Comparison of ENCODE assay signal across 8 mouse cellular contexts in the genomic region with DNA sequence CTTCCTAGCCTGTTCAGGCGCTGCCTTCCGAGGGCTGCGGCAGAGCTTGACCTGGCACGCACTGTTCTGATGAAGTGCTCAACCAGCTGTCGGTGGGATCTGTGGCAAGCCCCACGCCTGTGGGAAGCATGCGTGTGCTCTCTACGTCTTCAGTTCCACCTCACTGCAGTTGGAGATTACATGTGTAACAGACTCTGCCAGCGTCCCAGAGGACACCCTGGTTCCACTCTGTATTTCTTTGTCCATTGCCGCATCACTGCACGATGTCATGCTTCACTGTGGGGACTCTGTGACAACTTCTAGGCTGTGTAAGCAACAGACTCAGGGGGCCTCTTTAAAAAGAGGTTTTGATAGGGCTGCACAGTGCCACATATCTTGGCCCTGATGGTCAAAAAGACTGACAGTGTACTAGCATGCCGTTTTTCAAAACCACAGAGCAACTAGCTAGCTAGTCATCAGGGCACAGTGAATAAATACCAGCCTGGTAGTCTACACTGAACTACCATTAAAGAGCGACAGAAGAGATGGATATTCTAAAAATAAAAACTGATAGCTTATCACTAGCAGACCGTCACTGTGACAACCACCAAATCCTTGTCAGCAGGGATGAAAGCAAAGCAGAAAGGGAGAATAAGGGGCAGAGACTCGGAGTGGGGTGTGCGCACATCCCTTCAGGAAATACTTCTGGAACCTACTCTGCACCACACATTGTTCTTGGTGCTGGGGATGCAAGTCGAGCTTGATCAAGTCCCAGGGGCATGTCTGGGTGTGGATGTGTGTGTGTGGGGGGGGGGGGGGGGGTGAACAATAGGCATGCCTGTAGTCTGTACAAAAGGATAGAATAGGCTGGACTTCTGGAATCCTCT. TPM values are rescaled to one million over a fixed set of nuclear protein-coding genes. Genes with fewer than 3 reads are reported as not detected.
DNase-seq lines count a peak whose midpoint lies in the region; ATAC-seq and TF ChIP-seq lines count a peak whose summit lies in the region.

No protein-coding gene starts in this region.

- no peak overlapping the region for H3K9ac ChIP-seq in CH12.LX (ENCODE audit: insufficient read depth, low read depth)

- H3K4me3 ChIP-seq in CH12.LX (replicated peaks in 1 of 3; ENCODE audit: low read depth in 2 of 3, low read length in 2 of 3, poor library complexity in 1 of 3), result no peak overlapping the region
- no peak overlapping the region for H3K4me3 ChIP-seq in thymus, adult 2 months (ENCODE audit: control insufficient read depth, insufficient read depth, low read length)

- in situ Hi-C loops in CH12.LX (cut with MboI; ENCODE audit: low pct_ligation_motif_present, low pct_unique_long_range_greater_than_20kb, low sequenced_read_pairs), result no loop called here

- intact Hi-C loops in heart, postnatal 10 days (cut with DNase I), result loop anchor here (5.0 kb wide), 3 partner anchors 84 to 429 kb away; no protein-coding TSS in a partner anchor
- intact Hi-C loops in left cerebral cortex, postnatal 36 days (cut with DNase I), result no loop called here

- TF ChIP-seq RAD21 in CH12.LX (IDR thresholded peaks at IDR 0.05; ENCODE audit: low read depth, low read length), result no peak

- peaks cover 9 to 50% of the 10 kb centered on the region in 2 experiments for H3K36me3 ChIP-seq in CH12.LX (replicated peaks in 1 of 2; ENCODE audit: control insufficient read depth in 1 of 2, insufficient read depth in 1 of 2, low read length in 1 of 2)
- no peaks in the 10 kb centered on the region for H3K36me3 ChIP-seq in thymus, adult 2 months (ENCODE audit: control insufficient read depth, insufficient read depth, low read length)

- ATAC-seq in megakaryocyte progenitor cell, adult 5-6 weeks (replicated peaks; ENCODE audit: poor library complexity), result peak; percentile 7; the same call in 1 of the 2 replicates

- WGBS in thymus, adult 2 months, result 77% methylated on average over 17 of the region's 17 CpGs

- dilution Hi-C loops in CH12.LX (cut with MboI; ENCODE audit: extremely low pct_ligation_motif_present, extremely low pct_unique_long_range_greater_than_20kb, low sequenced_read_pairs), result no loop called here

- no peaks in the 10 kb centered on the region for H3K27me3 ChIP-seq in CH12.LX (replicated peaks)
- no peaks in the 10 kb centered on the region for H3K27me3 ChIP-seq in thymus, adult 2 months (ENCODE audit: control insufficient read depth, insufficient read depth, low read length)

- H3K4me1 ChIP-seq in CH12.LX (ENCODE audit: control insufficient read depth in 1 of 2, insufficient read depth in 2 of 2), result peaks cover 7 to 46% of the 10 kb centered on the region in 2 experiments
- peaks cover 55% of the 10 kb centered on the region for H3K4me1 ChIP-seq in thymus, adult 2 months (replicated peaks; ENCODE audit: control insufficient read depth, insufficient read depth, low read length)

- no peaks in the 10 kb centered on the region for H3K9me3 ChIP-seq in CH12.LX (replicated peaks; ENCODE audit: low read length)

- DNase-seq in B cell, adult 2 months, result peak; percentile 55 to 56
- DNase-seq in CH12.LX (ENCODE audit: extremely low read depth), result no peak
- peak; percentile 8 to 23 for DNase-seq in heart, postnatal 10 days
- no peak for DNase-seq in thymus, adult 2 months
- DNase-seq in cerebellum, adult 8-10 months, result no peak
- no peak for DNase-seq in right cerebral cortex, adult 18-20 months
- no peak for DNase-seq in left cerebral cortex, postnatal 36 days (ENCODE audit: low spot score in 2 of 2)

- no peak for TF ChIP-seq CTCF in CH12.LX (conservative IDR thresholded peaks at IDR 0.05 in 1 of 2, IDR thresholded peaks at IDR 0.05 in 1 of 2; ENCODE audit: low read depth in 2 of 2, low read length in 2 of 2)
- TF ChIP-seq CTCF in thymus, adult 2 months (IDR thresholded peaks at IDR 0.05; ENCODE audit: borderline replicate concordance, control insufficient read depth, extremely low read depth, insufficient read depth, low read length, poor library complexity), result no peak

- no peaks in the 10 kb centered on the region for H3K79me2 ChIP-seq in CH12.LX (replicated peaks; ENCODE audit: control insufficient read depth, extremely low read depth, insufficient read depth, poor library complexity, severe bottlenecking)

- H3K4me2 ChIP-seq in CH12.LX (ENCODE audit: insufficient read depth, low read depth, poor library complexity, severe bottlenecking), result no peak overlapping the region

- no peak for TF ChIP-seq EP300 in CH12.LX (IDR thresholded peaks at IDR 0.05; ENCODE audit: low read length)

- no peak overlapping the region for H3K27ac ChIP-seq in CH12.LX (ENCODE audit: insufficient read depth, low read depth)
- no peak overlapping the region for H3K27ac ChIP-seq in thymus, adult 2 months (ENCODE audit: control insufficient read depth, insufficient read depth, low read length)

- TF ChIP-seq POLR2A in CH12.LX (IDR thresholded peaks at IDR 0.05; ENCODE audit: low read depth, low read length), result no peak
- TF ChIP-seq POLR2A in thymus, adult 2 months (IDR thresholded peaks at IDR 0.05; ENCODE audit: control insufficient read depth, extremely low read depth, insufficient read depth, low read length, poor library complexity), result no peak

TF ChIP-seq in CH12.LX, 34 proteins besides CTCF, POLR2A, EP300 and RAD21:
- no peak for TF ChIP-seq CHD2 (IDR thresholded peaks at IDR 0.05; ENCODE audit: low read length)
- TF ChIP-seq NELFE (IDR thresholded peaks at IDR 0.05; ENCODE audit: low read depth, low read length), result no peak
- no peak for TF ChIP-seq E2F4 (IDR thresholded peaks at IDR 0.05; ENCODE audit: insufficient replicate concordance, low read depth, low read length)
- no peak for TF ChIP-seq ZNF384 (IDR thresholded peaks at IDR 0.05; ENCODE audit: low read depth, low read length)
- no peak for TF ChIP-seq MAZ (IDR thresholded peaks at IDR 0.05; ENCODE audit: low read depth, low read length)
- TF ChIP-seq ETS1 (conservative IDR thresholded peaks at IDR 0.05; ENCODE audit: low read depth, low read length), result peak; percentile 19; the same call in 1 of the 2 replicates
- TF ChIP-seq TCF12 (IDR thresholded peaks at IDR 0.05; ENCODE audit: low read depth, low read length), result no peak

RNA-seq across cellular contexts. Expression of a gene that starts 20.7 kb away (rescaled TPM):
- total RNA-seq in CH12.LX (2012; rRNA removed) (4.6 and 7.0 TPM in 2 replicates), CH12.LX (2014; rRNA removed) (3.2 and 3.6 TPM in 2 replicates)
- 2.2 and 2.8 TPM in 2 replicates for polyA plus RNA-seq in CH12.LX (2012; ENCODE audit: insufficient read length, low read depth)
- total RNA-seq in heart, postnatal 10 days (2021), result 1 to 10 TPM; 5.9 to 9.4 TPM
- 5.6 and 6.5 TPM in 2 replicates for total RNA-seq in megakaryocyte progenitor cell, adult 5-6 weeks (2015)
- total RNA-seq in megakaryocyte progenitor cell, adult 5-6 weeks (2017), result 6.9 and 9.0 TPM in 2 replicates
- 5.6 and 6.3 TPM in 2 replicates for polyA plus RNA-seq in thymus, adult 2 months (2012; rRNA removed)
- 10 to 100 TPM; 69.5 to 72.8 TPM for total RNA-seq in left cerebral cortex, postnatal 36 days (2021)

Comparison
In these comparisons a context has a peak if more than half of its experiments do, and no peak if none do; other contexts are left out.
1. DNase-seq: peak in B cell, adult 2 months (2 of 2) and heart, postnatal 10 days (2 of 2); none in CH12.LX (single experiment), thymus, adult 2 months (single experiment), cerebellum, adult 8-10 months (single experiment), right cerebral cortex, adult 18-20 months (single experiment) and left cerebral cortex, postnatal 36 days (0 of 2).
2. RNA of a gene that starts 20.7 kb away (total RNA-seq): 69.5 to 72.8 TPM in left cerebral cortex, postnatal 36 days; 5.9 to 9.4 TPM in heart, postnatal 10 days, 5.6 to 9.0 TPM in megakaryocyte progenitor cell, adult 5-6 weeks and 3.2 to 7.0 TPM in CH12.LX; every median in the first group is over 4 times any median in the second.